Mouse (Mus musculus): ENCODE data around the gene Arhgef28.

DNA sequence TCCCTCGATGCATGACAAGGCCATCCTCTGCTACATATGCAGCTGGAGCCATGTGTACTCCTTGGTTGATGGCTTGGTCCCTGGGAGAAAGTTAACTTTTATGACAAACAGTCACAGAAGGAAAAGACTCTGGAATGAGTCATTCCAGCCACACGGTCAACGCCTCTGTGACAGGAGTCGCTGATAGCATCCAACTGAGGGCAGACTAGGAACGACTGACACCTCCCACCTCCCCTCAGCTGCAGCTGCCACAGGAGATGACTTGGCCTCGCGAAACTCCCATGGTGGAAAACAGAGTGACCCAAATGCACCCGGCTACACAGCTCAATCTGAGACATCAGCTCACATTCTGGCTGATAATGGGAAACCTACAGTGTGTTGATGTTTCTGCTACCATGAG lies 215.3 kb downstream of the Arhgef28 start:
- TF ChIP-seq CTCF (IDR thresholded peaks at IDR 0.05; ENCODE audit: borderline replicate concordance, extremely low read depth, insufficient read depth, insufficient read length): no peak
- TF ChIP-seq POLR2A (IDR thresholded peaks at IDR 0.05; ENCODE audit: borderline replicate concordance, extremely low read depth, insufficient read depth, insufficient read length, poor library complexity, severe bottlenecking): no peak
